8 mouse cellular contexts compared by ENCODE assay signal in genomic region chr10:21545446-21545845, GRCm38 (mm10). TPM values are rescaled to one million over a fixed set of nuclear protein-coding genes. Genes with fewer than 3 reads are reported as not detected.
DNase-seq lines count a peak whose midpoint lies in the region; ATAC-seq and TF ChIP-seq lines count a peak whose summit lies in the region.
"Had no signal": no experiment of that assay in that cellular context is flagged by ENCODE, and none has a peak within 500 bp of the region (broad histone marks: within the 10 kb centered on the region; RNA-seq: fewer than 3 reads in every experiment).

No protein-coding gene starts in this region.

- H3K79me2 ChIP-seq in heart, adult 2 months (replicated peaks; ENCODE audit: control insufficient read depth, insufficient read depth, low read length), result no peaks in the 10 kb centered on the region

- no peak overlapping the region for H3K4me3 ChIP-seq in kidney, embryonic 14.5 days (ENCODE audit: low read length)
- no peak overlapping the region for H3K4me3 ChIP-seq in heart, adult 2 months
- no peak overlapping the region for H3K4me3 ChIP-seq in kidney, adult 2 months (ENCODE audit: insufficient read depth, low read depth, low read length)

- WGBS in kidney, embryonic 14.5 days, result 34% methylated on average over 6 of the region's 6 CpGs
- WGBS in heart, adult 2 months, result 31% methylated on average over 6 of the region's 6 CpGs
- 59% methylated on average over 6 of the region's 6 CpGs for WGBS in kidney, adult 2 months

- peak; percentile 75 for DNase-seq in kidney, adult 11 months
- DNase-seq in heart, adult 2 months, result peak; percentile 33 to 58
- DNase-seq in kidney, adult 2 months, result peak; percentile 88
- peak; percentile 77 for DNase-seq in lung, postnatal 36 days
- no peak for DNase-seq in layer of hippocampus, adult 8-10 months (ENCODE audit: low spot score in 2 of 2)

- H3K27ac ChIP-seq in kidney, embryonic 14.5 days (ENCODE audit: low read depth, low read length), result no peak overlapping the region
- peak overlapping the region; percentile 71 for H3K27ac ChIP-seq in heart, adult 2 months
- peak overlapping the region; percentile 91 for H3K27ac ChIP-seq in kidney, adult 2 months (ENCODE audit: insufficient read depth, low read depth, low read length)

- no peaks in the 10 kb centered on the region for H3K9me3 ChIP-seq in kidney, embryonic 14.5 days (ENCODE audit: control insufficient read depth, low read length)

- TF ChIP-seq POLR2A in heart, adult 2 months (IDR thresholded peaks at IDR 0.05; ENCODE audit: insufficient read depth, low read depth, low read length), result peak; percentile 47; the same call in 1 of the 2 replicates
- no peak for TF ChIP-seq POLR2A in kidney, adult 2 months (IDR thresholded peaks at IDR 0.05; ENCODE audit: low read depth, low read length)

- no peaks in the 10 kb centered on the region for H3K27me3 ChIP-seq in kidney, embryonic 14.5 days (ENCODE audit: control insufficient read depth, insufficient read depth, low read length)
- no peaks in the 10 kb centered on the region for H3K27me3 ChIP-seq in heart, adult 2 months (ENCODE audit: control insufficient read depth, insufficient read depth, low read length)
- no peaks in the 10 kb centered on the region for H3K27me3 ChIP-seq in kidney, adult 2 months (replicated peaks; ENCODE audit: control insufficient read depth, insufficient read depth, low read length)

- ATAC-seq in kidney, embryonic 14.5 days (ENCODE audit: low FRiP score, low TSS enrichment), result no peak
- no peak for ATAC-seq in erythroblast, adult 5-6 weeks (replicated peaks; ENCODE audit: low FRiP score, poor library complexity, severe bottlenecking)

- no peak overlapping the region for H3K4me2 ChIP-seq in kidney, embryonic 14.5 days (replicated peaks; ENCODE audit: low read depth, low read length)

- TF ChIP-seq EP300 in heart, adult 2 months (IDR thresholded peaks at IDR 0.05; ENCODE audit: insufficient read depth, low read depth, low read length), result peak; percentile 86

- no peaks in the 10 kb centered on the region for H3K4me1 ChIP-seq in kidney, embryonic 14.5 days (ENCODE audit: control insufficient read depth, insufficient read depth, low read length)
- H3K4me1 ChIP-seq in heart, adult 2 months (ENCODE audit: control insufficient read depth, insufficient read depth, low read length), result peaks cover 11% of the 10 kb centered on the region
- H3K4me1 ChIP-seq in kidney, adult 2 months (ENCODE audit: control insufficient read depth, insufficient read depth, low read length), result 0 out of 2 replicates have a peak, but pooled peaks cover 2% of the 10 kb centered on the region

- no peak overlapping the region for H3K9ac ChIP-seq in kidney, embryonic 14.5 days (ENCODE audit: low read depth, low read length)
- no peak overlapping the region for H3K9ac ChIP-seq in heart, adult 2 months (ENCODE audit: low read depth, low read length)

- TF ChIP-seq CTCF in heart, adult 2 months (IDR thresholded peaks at IDR 0.05), result no peak
- TF ChIP-seq CTCF in kidney, adult 2 months (conservative IDR thresholded peaks at IDR 0.05; ENCODE audit: insufficient read depth, insufficient read length, low read depth, low read length), result no peak

- intact Hi-C loops in heart, adult 2 months (cut with DNase I), result loop anchor here (1.0 to 5.0 kb wide), 4 partner anchors 53 to 447 kb away; no protein-coding TSS in a partner anchor

- no peaks in the 10 kb centered on the region for H3K36me3 ChIP-seq in kidney, embryonic 14.5 days (ENCODE audit: control insufficient read depth, insufficient read depth, low read length)
- peaks cover 4% of the 10 kb centered on the region; the same call in 1 of the 2 replicates for H3K36me3 ChIP-seq in heart, adult 2 months (ENCODE audit: control insufficient read depth, insufficient read depth, low read length)
- H3K36me3 ChIP-seq in kidney, adult 2 months (ENCODE audit: control insufficient read depth, insufficient read depth, low read length), result no peaks in the 10 kb centered on the region

RNA-seq across cellular contexts. Expression of gene 1700020N01Rik, which starts 47.5 kb away (rescaled TPM):
- not detected in 2 replicates for polyA plus RNA-seq in kidney, embryonic 14.5 days (2014; fragmentation: Nextera tagmentation; extraction: Ambion mirVana)
- not detected for total RNA-seq in heart, adult 2 months (2021)
- polyA plus RNA-seq in heart, adult 2 months (2012; rRNA removed), result not detected in 2 replicates
- polyA plus RNA-seq in kidney, adult 2 months (2012; rRNA removed), result 0.09 and 0.14 TPM in 2 replicates
- total RNA-seq in erythroblast, adult 5-6 weeks (2015; ENCODE audit: low replicate concordance), result not detected in 2 replicates
- total RNA-seq in erythroblast, adult 5-6 weeks (2017; ENCODE audit: low replicate concordance), result not detected in 2 replicates
- total RNA-seq in layer of hippocampus, adult 8-10 months (2022), result not detected
- polyA plus RNA-seq: limb, embryonic 11.5 days had no signal

Comparison
In these comparisons a context has a peak if more than half of its experiments do, and no peak if none do; other contexts are left out.
1. DNase-seq: peak in kidney, adult 11 months (single experiment), heart, adult 2 months (2 of 2), kidney, adult 2 months (single experiment) and lung, postnatal 36 days (single experiment); none in layer of hippocampus, adult 8-10 months (0 of 2).